11 mouse cellular contexts compared by ENCODE assay signal in the genomic region with DNA sequence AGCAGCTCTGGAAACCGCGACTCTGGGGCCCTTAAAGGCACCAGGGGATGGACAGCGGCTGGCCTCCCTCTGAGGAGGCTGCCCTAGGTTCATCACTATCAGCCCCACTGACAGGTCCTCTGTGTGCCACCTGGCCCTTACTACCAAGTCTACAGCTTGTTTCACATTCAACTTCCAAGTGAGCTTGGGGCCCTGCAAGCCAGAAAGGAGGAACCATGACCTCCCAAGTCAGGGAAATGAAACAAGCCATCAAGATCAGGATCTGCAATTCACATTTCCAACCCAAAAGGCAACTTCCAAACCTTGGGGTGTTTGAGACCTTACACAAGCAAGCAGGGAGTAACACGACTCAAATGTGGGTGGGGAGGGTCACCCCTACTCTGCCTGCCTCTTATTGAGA. TPM values are rescaled to one million over a fixed set of nuclear protein-coding genes. Genes with fewer than 3 reads are reported as not detected.
A peak's percentile ranks its signal among the peaks of the same experiment; 100 is the strongest.
DNase-seq lines count a peak whose midpoint lies in the region; ATAC-seq and TF ChIP-seq lines count a peak whose summit lies in the region.
"Had no signal": no experiment of that assay in that cellular context is flagged by ENCODE, and none has a peak within 500 bp of the region (broad histone marks: within the 10 kb centered on the region; RNA-seq: fewer than 3 reads in every experiment).

No protein-coding gene starts in this region.

- H3K36me3 ChIP-seq in forebrain, embryonic 13.5 days (ENCODE audit: poor library complexity, severe bottlenecking), result peaks cover 12% of the 10 kb centered on the region
- H3K36me3 ChIP-seq in limb, embryonic 10.5 days, result peaks cover 21% of the 10 kb centered on the region
- 0 out of 2 replicates have a peak, but pooled peaks cover 10% of the 10 kb centered on the region for H3K36me3 ChIP-seq in neural tube, embryonic 13.5 days

- 0 out of 2 replicates have a peak overlapping the region, but pooled peaks have one; percentile 5 for H3K4me3 ChIP-seq in left cerebral cortex, adult 2 months
- peak overlapping the region; percentile 88 for H3K4me3 ChIP-seq in forebrain, embryonic 13.5 days
- peak overlapping the region; percentile 81 for H3K4me3 ChIP-seq in limb, embryonic 10.5 days
- peak overlapping the region; percentile 72 for H3K4me3 ChIP-seq in neural tube, embryonic 13.5 days

- no peak for TF ChIP-seq CTCF in left cerebral cortex, adult 2 months (IDR thresholded peaks at IDR 0.05)

- no peaks in the 10 kb centered on the region for H3K9me3 ChIP-seq in forebrain, embryonic 13.5 days (replicated peaks)
- H3K9me3 ChIP-seq in limb, embryonic 10.5 days (replicated peaks), result no peaks in the 10 kb centered on the region
- no peaks in the 10 kb centered on the region for H3K9me3 ChIP-seq in neural tube, embryonic 13.5 days
- H3K9me3 ChIP-seq: G1E had no signal

- ATAC-seq in forebrain, embryonic 13.5 days, result no peak
- ATAC-seq in neural tube, embryonic 13.5 days (ENCODE audit: low read depth), result no peak

- no peaks in the 10 kb centered on the region for H3K27me3 ChIP-seq in forebrain, embryonic 13.5 days
- peaks cover 20% of the 10 kb centered on the region for H3K27me3 ChIP-seq in limb, embryonic 10.5 days (ENCODE audit: low read depth, poor library complexity, severe bottlenecking)
- H3K27me3 ChIP-seq in neural tube, embryonic 13.5 days, result peaks cover 5% of the 10 kb centered on the region

- WGBS in forebrain, embryonic 13.5 days, result 31% methylated on average over 4 of the region's 4 CpGs
- 66% methylated on average over 4 of the region's 4 CpGs for WGBS in limb, embryonic 10.5 days
- 50% methylated on average over 4 of the region's 4 CpGs for WGBS in neural tube, embryonic 13.5 days

- H3K27ac ChIP-seq in left cerebral cortex, adult 2 months, result no peak overlapping the region
- no peak overlapping the region for H3K27ac ChIP-seq in forebrain, embryonic 13.5 days
- peak overlapping the region; percentile 90; the same call in 1 of the 2 replicates for H3K27ac ChIP-seq in limb, embryonic 10.5 days
- no peak overlapping the region for H3K27ac ChIP-seq in neural tube, embryonic 13.5 days (replicated peaks)
- H3K27ac ChIP-seq: kidney, postnatal 0 days had no signal

- H3K4me2 ChIP-seq in forebrain, embryonic 13.5 days, result peak overlapping the region; percentile 81
- peak overlapping the region; percentile 61 for H3K4me2 ChIP-seq in neural tube, embryonic 13.5 days

- peaks cover 38% of the 10 kb centered on the region for H3K4me1 ChIP-seq in forebrain, embryonic 13.5 days
- H3K4me1 ChIP-seq in limb, embryonic 10.5 days, result peaks cover 37% of the 10 kb centered on the region
- H3K4me1 ChIP-seq in neural tube, embryonic 13.5 days (replicated peaks), result peaks cover 44% of the 10 kb centered on the region

- H3K9ac ChIP-seq in forebrain, embryonic 13.5 days, result peak overlapping the region; percentile 91
- H3K9ac ChIP-seq in neural tube, embryonic 13.5 days, result peak overlapping the region; percentile 89

- intact Hi-C loops in left cerebral cortex, adult 2 months (cut with DNase I), result loop anchor here (5.0 kb wide), 1 partner anchor 37 kb away; no protein-coding TSS in a partner anchor
- intact Hi-C loops in left cerebral cortex, postnatal 4 days (cut with DNase I), result no loop called here
- intact Hi-C loops in left cerebral cortex, postnatal 14 days (cut with DNase I), result no loop called here

- DNase-seq in left cerebral cortex, adult 2 months (ENCODE audit: extremely low spot score in 1 of 2, low spot score in 2 of 2), result no peak
- no peak for DNase-seq in left cerebral cortex, postnatal 4 days
- DNase-seq in limb, embryonic 10.5 days (ENCODE audit: low spot score), result no peak
- no peak for DNase-seq in urinary bladder, adult 2 months (ENCODE audit: low spot score)
- DNase-seq in left cerebral cortex, postnatal 14 days (ENCODE audit: low spot score in 2 of 2), result no peak
- DNase-seq in thymus, postnatal 25 days, result no peak

RNA-seq across cellular contexts. Expression of gene Lrcol1, which starts 40.7 kb away (rescaled TPM):
- total RNA-seq in left cerebral cortex, adult 2 months (2021), result not detected
- total RNA-seq in left cerebral cortex, postnatal 4 days (2021), result not detected
- not detected in 2 replicates for polyA plus RNA-seq in forebrain, embryonic 13.5 days (2015; fragmentation: Nextera tagmentation; extraction: Ambion mirVana)
- polyA plus RNA-seq in limb, embryonic 10.5 days (2016; fragmentation: Nextera tagmentation; extraction: Ambion mirVana), result not detected in 2 replicates
- polyA plus RNA-seq in neural tube, embryonic 13.5 days (2015; fragmentation: Nextera tagmentation; extraction: Ambion mirVana), result not detected in 2 replicates
- not detected in 2 replicates for polyA plus RNA-seq in urinary bladder, adult 2 months (2012; rRNA removed)
- total RNA-seq in left cerebral cortex, postnatal 14 days (2021), result not detected
- total RNA-seq: G1E; liver, adult 2 months had no signal
- polyA plus RNA-seq: G1E; kidney, postnatal 0 days; liver, adult 2 months had no signal

RNA-seq across cellular contexts. Expression of gene P2rx2, which starts 42.3 kb away (rescaled TPM):
- total RNA-seq in left cerebral cortex, adult 2 months (2021), result under 1 TPM in 1 of 2 experiments, not detected in 1; 0.26 TPM
- total RNA-seq in left cerebral cortex, postnatal 4 days (2021), result 10 to 100 TPM; 12.5 to 15.0 TPM
- 2.0 and 2.2 TPM in 2 replicates for polyA plus RNA-seq in forebrain, embryonic 13.5 days (2015; fragmentation: Nextera tagmentation; extraction: Ambion mirVana)
- 0.39 and 0.66 TPM in 2 replicates for polyA plus RNA-seq in limb, embryonic 10.5 days (2016; fragmentation: Nextera tagmentation; extraction: Ambion mirVana)
- 5.8 and 6.0 TPM in 2 replicates for polyA plus RNA-seq in neural tube, embryonic 13.5 days (2015; fragmentation: Nextera tagmentation; extraction: Ambion mirVana)
- 1.7 and 1.8 TPM in 2 replicates for polyA plus RNA-seq in urinary bladder, adult 2 months (2012; rRNA removed)
- total RNA-seq in left cerebral cortex, postnatal 14 days (2021), result under 1 TPM; 0.37 to 0.38 TPM
- total RNA-seq: G1E; liver, adult 2 months had no signal
- polyA plus RNA-seq: G1E had no signal

Comparison
In these comparisons a context has a peak if more than half of its experiments do, and no peak if none do; other contexts are left out.
1. H3K4me3 ChIP-seq: peak in every context shown above with its lines; median percentile 88 in forebrain, embryonic 13.5 days; 81 in limb, embryonic 10.5 days; 72 in neural tube, embryonic 13.5 days; 5 in left cerebral cortex, adult 2 months.